Mouse (Mus musculus) stomach, postnatal 0 days (tissue): Measurements from ENCODE around the gene Olfr1467. TPM values are rescaled to one million over a fixed set of nuclear protein-coding genes. Genes with fewer than 3 reads are reported as not detected.

Source experiments
- ATAC-seq: fragments of 200-750 bp; cut with Nextera tagmentation; 2 replicates; pipeline ENCODE4 v1.8.0; 2017; ENCODE audit not compliant: low FRiP score, low TSS enrichment
- DNase-seq: peaks from one replicate; pipeline ENCODE4 v3.0.0-alpha.2; 2016; ENCODE audit warnings: low spot score
- H3K27ac ChIP-seq: fragments of 300-500 bp; sonication (generic); replicated peaks from 2 replicates; pipeline ENCODE4 v1.5.1; 2014; ENCODE audit warnings: mild to moderate bottlenecking, control low read depth
- H3K27me3 ChIP-seq: fragments of 300-500 bp; sonication (generic); 2 replicates; pipeline ENCODE4 v1.6.1; 2014; ENCODE audit warnings: low read length; ENCODE audit not compliant: control insufficient read depth, insufficient read depth
- H3K36me3 ChIP-seq: fragments of 300-500 bp; sonication (generic); 2 replicates; pipeline ENCODE4 v1.6.1; 2014; ENCODE audit warnings: low read length, mixed read lengths; ENCODE audit not compliant: control insufficient read depth, insufficient read depth
- H3K4me1 ChIP-seq: fragments of 300-500 bp; sonication (generic); replicated peaks from 2 replicates; pipeline ENCODE4 v1.6.1; 2014; ENCODE audit warnings: antibody characterized with exemption; ENCODE audit not compliant: control insufficient read depth, insufficient read depth
- H3K4me2 ChIP-seq: fragments of 300-500 bp; sonication (generic); replicated peaks from 2 replicates; pipeline ENCODE4 v1.6.1; 2014; ENCODE audit warnings: low read depth, mild to moderate bottlenecking, control low read depth, moderate library complexity
- H3K4me3 ChIP-seq: fragments of 300-500 bp; sonication (generic); 2 replicates; pipeline ENCODE4 v1.5.1; 2014; ENCODE audit warnings: low read depth, low read length, control low read depth
- H3K9ac ChIP-seq: fragments of 300-500 bp; sonication (generic); 2 replicates; pipeline ENCODE4 v1.6.1; 2014; ENCODE audit warnings: mild to moderate bottlenecking, low read length, control low read depth, mixed read lengths
- H3K9me3 ChIP-seq: fragments of 300-500 bp; sonication (generic); 2 replicates; pipeline ENCODE4 v1.6.1; 2016; ENCODE audit warnings: low read length; ENCODE audit not compliant: control insufficient read depth
- CTCF ChIP-seq: IDR thresholded peaks from 2 replicates; pipeline ENCODE4 v1.5.1; 2016; ENCODE audit warnings: antibody characterized with exemption, low read depth, mild to moderate bottlenecking, moderate library complexity
- EP300 ChIP-seq: optimal IDR thresholded peaks from 2 replicates; pipeline ENCODE3; 2016; ENCODE audit warnings: antibody characterized with exemption
- WGBS: fragments of 180-500 bp; shearing (Covaris S2); extraction: QIAGEN DNeasy Blood & Tissue Kit; methylation state at CpG from one replicate; pipeline ENCODE4 v1.1.7; 2014; 5-methylcytosine and 5-hydroxymethylcytosine counted together
- polyA plus RNA-seq: library from polyadenylated mRNA; unstranded; fragments of >200 nt; fragmentation: Nextera tagmentation; extraction: Ambion mirVana; gene quantifications from 2 replicates; pipeline ENCODE4 v1.2.1, GENCODE M21; 2015

Gene Olfr1467
- 0.04 TPM in 1 of 2 replicates, not detected in the other for polyA plus RNA-seq

GRCm38 (mm10) chr19:13361936-13362335, at the start of gene Olfr1467:
Olfr1467 (plus strand) TSS chr19:13362236.
- H3K27me3 ChIP-seq = no peaks in the 10 kb centered on the region
- H3K4me1 ChIP-seq = no peaks in the 10 kb centered on the region
- WGBS = 66% methylated on average over 2 of the region's 2 CpGs
- H3K36me3 ChIP-seq = no peaks in the 10 kb centered on the region
- DNase-seq = no peak
- no peak within 1 kb of the TSS for H3K4me2 ChIP-seq
- H3K9ac ChIP-seq = no peak within 1 kb of the TSS
- no peak within 1 kb of the TSS for H3K27ac ChIP-seq
- no peak for ATAC-seq
- TF ChIP-seq CTCF (no peak), EP300 (no peak)
- H3K9me3 ChIP-seq = no peaks in the 10 kb centered on the region
- H3K4me3 ChIP-seq = no peak within 1 kb of the TSS

- TF ChIP-seq EP300 = no peak
- TF ChIP-seq CTCF = no peak
- Histone ChIP-seq H3K36me3 (no peaks in the 10 kb centered on the region), H3K9ac (no peak within 1 kb of the TSS), H3K9me3 (no peaks in the 10 kb centered on the region), H3K4me1 (no peaks in the 10 kb centered on the region), H3K4me3 (no peak within 1 kb of the TSS), H3K27ac (no peak within 1 kb of the TSS), H3K27me3 (no peaks in the 10 kb centered on the region), H3K4me2 (no peak within 1 kb of the TSS)
- DNase-seq = no peak
- no peak for ATAC-seq
These were observed 46.6 kb upstream of the Olfr1467 start, which contains the start of gene Olfr1465 for GRCm38 (mm10) chr19:13315441-13315840. Olfr1465 (minus strand) TSS chr19:13315541.

- no peak for ATAC-seq
- no peaks in the 10 kb centered on the region for H3K36me3 ChIP-seq
These were observed 23.5 kb upstream of the Olfr1467 start, which contains the start of gene Olfr1466 for GRCm38 (mm10) chr19:13338562-13338961. Olfr1466 (plus strand) TSS chr19:13338862.

GRCm38 (mm10) chr19:13407549-13407948, 45.5 kb downstream of the Olfr1467 start, which contains the start of gene Olfr1469:
Olfr1469 (plus strand) TSS chr19:13407849.
- WGBS = 72% methylated on average over 2 of the region's 2 CpGs
- TF ChIP-seq EP300 = no peak
- TF ChIP-seq CTCF = no peak

More at GRCm38 (mm10) chr19:13338562-13338961, 23.5 kb upstream of the Olfr1467 start, which contains the start of gene Olfr1466:
- Histone ChIP-seq H3K27me3 (no peaks in the 10 kb centered on the region), H3K9me3 (no peaks in the 10 kb centered on the region), H3K4me3 (no peak within 1 kb of the TSS), H3K9ac (no peak within 1 kb of the TSS), H3K27ac (no peak within 1 kb of the TSS), H3K4me1 (no peaks in the 10 kb centered on the region), H3K4me2 (no peak within 1 kb of the TSS)
- 82% methylated on average over 2 of the region's 2 CpGs for WGBS
- no peak for DNase-seq
- TF ChIP-seq EP300 (no peak), CTCF (no peak)

More at GRCm38 (mm10) chr19:13407549-13407948, 45.5 kb downstream of the Olfr1467 start, which contains the start of gene Olfr1469:
- ATAC-seq = no peak
- DNase-seq = no peak
- H3K27me3 ChIP-seq = no peaks in the 10 kb centered on the region
- no peaks in the 10 kb centered on the region for H3K4me1 ChIP-seq
- H3K27ac ChIP-seq = no peak within 1 kb of the TSS
- H3K9me3 ChIP-seq = no peaks in the 10 kb centered on the region
- H3K9ac ChIP-seq = no peak within 1 kb of the TSS
- no peak within 1 kb of the TSS for H3K4me2 ChIP-seq
- H3K4me3 ChIP-seq = no peak within 1 kb of the TSS
- no peaks in the 10 kb centered on the region for H3K36me3 ChIP-seq

Other genes with a start within 250 kb of the Olfr1467 start
- 0.02 TPM in 1 of 2 replicates, not detected in the other for gene Olfr1459, start 212.7 kb upstream of the Olfr1467 start, polyA plus RNA-seq
- not detected in 2 replicates for gene Olfr1461, start 199.2 kb upstream of the Olfr1467 start, polyA plus RNA-seq
- gene Olfr1462, start 176.5 kb upstream of the Olfr1467 start, polyA plus RNA-seq = not detected in 2 replicates
- not detected in 2 replicates for gene Olfr1463, start 130.9 kb upstream of the Olfr1467 start, polyA plus RNA-seq
- gene Olfr1465, start 46.7 kb upstream of the Olfr1467 start, polyA plus RNA-seq = not detected in 2 replicates
- gene Olfr1466, start 23.4 kb upstream of the Olfr1467 start, polyA plus RNA-seq = not detected in 2 replicates
- not detected in 2 replicates for gene Olfr1469, start 45.6 kb downstream of the Olfr1467 start, polyA plus RNA-seq
- gene Olfr1471, start 81.2 kb downstream of the Olfr1467 start, polyA plus RNA-seq = not detected in 2 replicates
- gene Olfr1472, start 93.8 kb downstream of the Olfr1467 start, polyA plus RNA-seq = not detected in 2 replicates
- not detected in 2 replicates for gene Olfr1474, start 107.3 kb downstream of the Olfr1467 start, polyA plus RNA-seq
- not detected in 2 replicates for gene Olfr1475, start 118.0 kb downstream of the Olfr1467 start, polyA plus RNA-seq
- gene Olfr1477, start 138.3 kb downstream of the Olfr1467 start, polyA plus RNA-seq = not detected in 2 replicates
- not detected in 2 replicates for gene Olfr1480, start 165.7 kb downstream of the Olfr1467 start, polyA plus RNA-seq
- not detected in 2 replicates for gene Olfr1484, start 221.3 kb downstream of the Olfr1467 start, polyA plus RNA-seq